Mouse (Mus musculus): ENCODE measurements at regions not wholly inside any gene's neighbourhood (a gene's known extent, or its start where the extent isn't known, plus 50 kb on each side); places are given as distances from the start of the nearest gene placed in this dataset.

DNA sequence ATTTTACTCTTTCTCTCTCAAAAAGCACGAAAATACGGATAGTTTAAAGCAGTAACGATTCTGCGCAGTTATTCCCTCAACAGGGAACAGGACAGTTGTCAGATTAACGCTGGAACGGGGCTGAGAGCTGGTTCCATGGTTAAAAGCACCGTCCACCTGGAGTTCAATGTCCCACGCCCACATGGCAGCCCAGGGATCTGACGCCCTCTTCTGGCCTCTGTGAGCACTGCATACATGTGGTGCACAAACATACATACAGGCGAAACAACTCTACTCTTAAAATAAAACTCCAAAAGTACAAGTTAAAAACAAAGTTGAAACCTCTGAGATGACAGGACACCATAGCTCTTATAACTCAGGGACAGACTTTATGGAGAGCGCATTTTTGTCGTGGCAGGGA lies 169.5 kb downstream of the Rpap3 start:
- TF ChIP-seq RAD21 (IDR thresholded peaks at IDR 0.05; ENCODE audit: low read depth, low read length) (peak; percentile 42), MAFK (IDR thresholded peaks at IDR 0.05; ENCODE audit: borderline replicate concordance, low read depth, low read length) (no peak), POLR2AphosphoS2 (IDR thresholded peaks at IDR 0.05; ENCODE audit: low read length) (no peak), SMC3 (IDR thresholded peaks at IDR 0.05; ENCODE audit: low read depth, low read length) (peak; percentile 53), POLR2A (IDR thresholded peaks at IDR 0.05; ENCODE audit: control insufficient read depth in 1 of 2, insufficient read depth in 1 of 2, low read depth in 1 of 2, low read length in 2 of 2, poor library complexity in 1 of 2) (no peak), ZC3H11A (IDR thresholded peaks at IDR 0.05; ENCODE audit: low read depth, low read length) (peak; percentile 43), USF1 (IDR thresholded peaks at IDR 0.05; ENCODE audit: low read depth, low read length) (no peak), GABPA (IDR thresholded peaks at IDR 0.05; ENCODE audit: low read depth, low read length) (no peak), ELF1 (IDR thresholded peaks at IDR 0.05; ENCODE audit: low read depth, low read length) (no peak), HCFC1 (IDR thresholded peaks at IDR 0.05; ENCODE audit: low read depth, low read length) (no peak), CTCF (IDR thresholded peaks at IDR 0.05 in 2 of 3, conservative IDR thresholded peaks at IDR 0.05 in 1 of 3; ENCODE audit: control insufficient read depth in 1 of 3, insufficient read depth in 1 of 3, low read depth in 2 of 3, low read length in 3 of 3, poor library complexity in 1 of 3, severe bottlenecking in 1 of 3) (peak; percentile 42 to 48 (median 48)), ETS1 (IDR thresholded peaks at IDR 0.05; ENCODE audit: low read depth, low read length) (no peak)

Data from MEL (cell line).